Mouse (Mus musculus) mouse embryonic stem cell (cell line): ENCODE measurements around the gene Hes7.

Experiments used
- in situ Hi-C, 2 experiments: fragments of 300-500 bp; cut with MboI; formaldehyde crosslinking; loops; 1 replicate in 1 of 2; 3 replicates in 1 of 2; pipeline ENCODE4 v1.14.3; 2019 to 2020; ENCODE audit warnings: low sequenced_read_pairs in 2 of 2, low pct_unique_long_range_greater_than_20kb in 1 of 2, mixed read lengths in 1 of 2; ENCODE audit not compliant: unreplicated experiment in 1 of 2

Gene Hes7

DNA sequence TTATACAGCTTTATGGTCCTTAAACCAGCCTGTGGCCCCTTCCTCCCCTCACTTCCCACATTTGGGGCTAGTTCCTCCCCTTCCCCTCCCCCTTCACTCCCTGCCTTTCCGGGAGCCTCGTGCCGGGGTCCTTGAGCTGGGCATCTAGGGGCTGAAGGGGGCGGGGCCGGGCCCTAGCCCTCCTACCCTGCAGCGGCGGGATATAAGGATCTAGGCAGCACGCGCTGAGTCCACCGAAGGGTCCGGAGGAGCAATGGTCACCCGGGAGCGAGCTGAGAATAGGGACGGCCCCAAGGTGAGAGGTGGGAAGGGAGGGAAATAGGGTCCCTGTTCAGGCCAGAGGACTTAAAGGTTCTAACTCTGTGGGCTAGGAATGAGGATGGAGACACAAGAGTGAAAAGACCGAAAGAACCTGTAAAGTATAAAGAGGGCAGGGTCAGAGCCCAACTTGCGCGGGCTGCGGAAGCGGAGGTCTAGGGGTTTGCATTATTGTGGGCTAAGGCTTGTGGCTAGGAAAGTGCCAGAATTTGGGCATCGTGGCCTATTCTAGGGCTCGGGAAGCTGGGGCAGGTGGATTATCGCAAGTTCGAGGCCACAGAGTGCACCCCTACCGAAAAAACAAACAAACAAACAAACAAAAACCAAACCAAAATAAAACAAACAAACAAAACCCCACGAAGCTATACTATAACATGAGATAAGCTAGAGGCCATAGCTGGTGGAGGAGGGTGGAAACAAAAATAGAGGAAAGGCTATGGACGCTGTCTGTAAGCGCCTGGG lies at the start of gene Hes7:
Gene Hes7, plus strand, starts transcription at position 184 of the 780 bp plus-strand sequence.
- in situ Hi-C loops: no loop called here

DNA sequence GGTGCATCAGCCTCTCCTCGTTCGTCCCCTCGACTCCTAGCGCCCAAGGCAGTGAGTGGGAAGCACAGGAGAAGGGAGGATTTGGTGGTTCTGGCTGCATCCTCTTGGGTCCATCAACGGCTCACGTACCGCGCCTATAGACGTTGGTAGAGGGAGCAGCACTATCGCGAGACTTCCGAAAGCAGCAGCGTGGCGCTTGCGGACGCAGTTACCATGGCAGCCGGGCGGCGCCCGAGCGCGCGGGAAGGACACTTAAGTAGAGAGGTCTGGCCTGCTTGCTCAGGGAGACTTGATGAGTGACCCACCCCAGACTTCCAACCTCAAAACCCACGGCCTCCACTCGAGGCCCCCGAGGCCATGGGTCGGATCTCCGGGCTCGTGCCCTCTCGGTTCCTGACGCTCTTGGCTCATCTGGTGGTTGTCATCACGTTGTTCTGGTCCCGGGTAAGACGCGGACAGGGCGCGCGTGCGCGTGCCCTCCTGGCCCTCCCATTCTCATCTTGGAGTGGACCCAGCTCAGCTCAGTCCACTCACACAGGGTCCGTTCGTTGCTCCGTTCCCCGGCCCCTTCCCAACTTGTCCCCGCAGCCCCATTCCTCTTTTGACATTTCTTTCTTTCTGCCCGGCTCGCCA lies 49.5 kb upstream of the Hes7 start, which contains the start of gene Tmem107:
Gene Tmem107, plus strand, starts transcription at position 217 of the 633 bp plus-strand sequence.
- in situ Hi-C loops: no loop called here

GRCm38 (mm10) chr11:69071262-69071661 lies 48.9 kb upstream of the Hes7 start:
- in situ Hi-C loops: no loop called here

DNA sequence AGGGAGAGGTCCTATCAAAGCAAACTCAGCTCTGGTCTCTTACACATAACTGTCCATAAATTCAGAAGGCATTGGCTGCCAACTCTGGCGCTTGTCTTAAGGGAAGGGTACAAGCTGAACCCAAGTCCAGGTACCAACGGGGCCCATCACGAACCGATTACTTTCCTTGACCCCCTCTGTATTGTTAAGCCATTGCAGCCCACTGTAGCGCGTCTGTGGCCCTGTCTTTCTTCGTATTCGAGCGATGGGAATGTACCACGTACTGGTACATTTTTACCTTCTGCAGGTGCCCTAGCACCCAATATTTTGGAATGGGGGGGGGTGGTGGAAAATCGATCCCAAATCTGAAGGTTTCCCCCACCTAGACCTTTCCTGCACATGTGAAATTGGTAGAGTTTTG lies 48.0 kb upstream of the Hes7 start:
- in situ Hi-C loops: no loop called here

- in situ Hi-C loops: no loop called here
Measured at GRCm38 (mm10) chr11:69072666-69073064, 47.5 kb upstream of the Hes7 start.

DNA sequence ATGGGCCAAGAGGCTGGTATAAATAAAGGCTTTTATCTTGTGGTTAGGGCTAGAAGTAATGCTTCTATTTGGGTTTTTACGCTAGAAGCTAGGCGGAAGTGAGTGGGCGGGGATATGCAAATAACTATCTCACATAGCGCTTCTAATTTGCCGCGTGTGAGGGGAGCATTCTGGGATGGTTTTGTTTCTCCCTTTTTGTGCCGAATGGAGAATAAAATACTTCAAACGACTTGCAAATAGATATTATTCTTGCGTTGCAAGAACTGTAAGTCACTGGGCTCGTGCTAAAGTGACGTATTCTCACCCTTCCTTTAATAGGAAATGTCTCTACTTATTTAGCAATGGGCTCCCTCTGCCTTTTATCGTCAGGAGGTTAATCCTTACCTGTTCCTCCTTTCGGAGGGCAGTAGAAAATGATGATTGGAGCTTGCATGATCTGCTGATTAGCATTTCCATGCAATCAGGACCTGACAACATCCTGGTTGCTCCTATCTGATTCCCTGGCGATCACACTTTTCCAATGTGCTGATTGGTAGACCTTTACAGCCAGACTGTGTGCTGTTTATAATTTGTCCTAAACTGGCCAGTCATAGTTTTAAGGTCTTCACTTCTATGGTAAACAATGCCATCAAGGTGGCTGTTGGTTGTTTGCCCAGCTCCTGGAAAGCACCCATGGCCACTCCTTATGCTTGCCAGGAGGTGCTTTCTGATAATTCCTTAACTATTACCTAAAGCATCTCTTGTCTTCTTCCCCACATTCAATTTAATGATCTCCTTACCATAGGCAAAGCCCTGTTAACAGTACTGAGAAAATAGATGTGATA lies 46.9 kb upstream of the Hes7 start:
- in situ Hi-C loops: no loop called here

DNA sequence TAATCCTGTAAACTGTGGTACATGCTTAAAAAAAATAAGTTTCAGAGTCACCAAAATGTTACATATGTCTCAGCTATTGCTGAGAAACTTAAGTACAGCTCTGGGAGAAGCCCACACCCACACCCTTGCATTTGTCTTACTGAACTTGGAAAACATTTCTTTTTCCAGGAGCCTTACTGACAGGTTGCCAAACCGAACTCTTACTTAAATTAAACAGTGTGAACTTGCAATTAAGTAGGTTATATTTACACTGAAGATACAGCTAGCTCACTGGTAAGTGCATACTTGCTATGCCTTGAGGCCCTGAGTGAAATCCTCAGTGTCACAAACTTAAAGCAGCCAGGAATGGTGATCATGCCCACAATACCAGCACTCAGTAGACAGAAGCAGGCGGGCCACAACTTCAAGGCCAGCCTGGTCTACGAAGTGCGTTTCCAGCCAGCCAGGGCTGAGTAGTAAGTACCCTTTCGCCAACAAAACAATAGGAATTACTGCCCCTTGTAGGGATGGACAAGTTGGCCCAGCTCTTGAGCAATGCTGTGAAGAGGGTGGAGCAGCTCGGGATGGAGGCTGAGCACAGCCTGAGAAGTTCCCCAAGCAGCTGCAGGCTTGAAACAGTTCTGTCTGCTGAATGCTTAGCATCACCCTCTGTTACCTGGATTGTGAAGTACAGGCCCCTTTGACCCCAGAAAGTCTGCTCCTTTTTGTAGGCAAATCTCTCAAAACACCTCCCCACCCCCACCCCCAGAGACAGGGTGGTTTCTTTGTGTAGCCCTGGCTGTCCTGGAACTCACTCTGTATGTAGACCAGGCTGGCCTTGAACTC lies 46.0 kb upstream of the Hes7 start:
- in situ Hi-C loops: no loop called here

- in situ Hi-C loops: loop anchor here in 1 of 2 experiments (5.0 kb wide), 1 partner anchor 43 kb away; no protein-coding TSS in a partner anchor
Measured at GRCm38 (mm10) chr11:69074776-69075069, 45.5 kb upstream of the Hes7 start.

DNA sequence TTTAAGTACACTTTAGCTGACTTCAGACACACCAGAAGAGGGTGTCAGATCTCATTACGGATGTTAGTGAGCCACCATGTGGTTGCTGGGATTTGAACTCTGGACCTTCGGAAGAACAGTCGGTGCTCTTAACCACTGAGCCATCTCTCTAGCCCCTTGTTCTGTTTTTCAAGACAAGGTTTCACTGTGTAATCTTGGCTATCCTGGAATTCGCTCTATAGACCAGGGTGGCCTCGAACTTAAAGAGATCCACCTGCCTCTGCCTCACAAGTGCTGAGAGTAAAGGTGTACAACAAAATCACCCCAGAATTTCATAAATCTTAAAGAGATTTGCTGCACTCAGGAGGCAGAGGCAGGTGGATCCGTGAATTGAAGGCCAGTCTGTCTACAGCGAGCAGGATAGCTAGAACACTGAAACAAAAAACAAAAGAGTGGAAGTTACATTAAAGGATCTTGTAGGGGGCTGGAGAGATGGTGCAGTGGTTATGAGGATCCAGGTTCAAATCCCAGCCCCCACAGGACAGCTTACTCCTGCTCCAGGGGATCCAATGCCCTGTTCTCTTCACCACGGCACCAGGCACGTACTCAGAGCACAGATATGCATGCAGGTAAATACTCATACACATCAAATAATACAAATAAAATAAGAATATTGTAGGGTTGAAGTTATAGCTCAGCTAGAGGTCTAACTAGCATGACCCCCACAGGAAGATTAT lies 44.3 kb upstream of the Hes7 start:
- in situ Hi-C loops: loop anchor here in 1 of 2 experiments (5.0 kb wide), 1 partner anchor 41 kb away; no protein-coding TSS in a partner anchor

DNA sequence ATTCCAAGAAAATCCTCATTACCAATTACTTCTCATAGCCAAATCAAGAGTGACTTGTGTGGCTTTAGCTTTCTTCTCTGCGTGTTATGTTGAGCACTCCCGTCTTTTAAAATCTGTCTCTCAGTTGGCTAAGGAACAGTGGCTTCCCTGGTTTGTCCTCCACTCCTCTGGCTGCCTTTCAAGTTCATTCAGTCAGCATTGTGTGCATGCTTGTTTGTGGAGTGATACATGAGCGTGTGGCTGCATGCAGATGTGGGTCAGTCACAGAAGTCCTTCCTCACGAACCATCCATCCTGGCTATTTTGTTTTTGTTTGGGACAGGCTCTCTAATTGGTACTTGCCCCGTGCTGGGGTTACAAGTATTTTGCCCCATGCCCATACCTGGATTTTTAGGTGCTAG lies 43.6 kb upstream of the Hes7 start:
- in situ Hi-C loops: loop anchor here in 1 of 2 experiments (5.0 kb wide), 1 partner anchor 41 kb away; no protein-coding TSS in a partner anchor

DNA sequence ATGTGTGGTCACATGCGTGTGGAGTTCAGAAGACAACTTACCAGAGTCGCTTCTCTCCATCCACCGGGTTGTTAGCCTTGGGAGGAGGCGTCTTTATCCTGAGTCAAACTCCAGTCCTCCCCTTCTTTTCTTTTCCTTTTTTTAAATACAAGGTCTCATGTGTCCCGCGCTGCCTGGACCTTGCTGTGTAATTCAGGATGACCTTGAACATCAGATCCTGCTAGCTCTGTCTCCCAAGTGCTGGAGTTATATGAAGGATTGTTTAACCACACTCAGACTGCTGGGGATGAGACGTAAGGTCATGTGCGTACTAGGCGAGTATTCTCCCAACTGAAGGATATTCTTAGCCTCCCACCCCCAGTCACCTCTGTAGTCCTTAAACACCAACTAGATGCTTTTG lies 42.9 kb upstream of the Hes7 start:
- in situ Hi-C loops: loop anchor here in 1 of 2 experiments (5.0 kb wide), 1 partner anchor 40 kb away; no protein-coding TSS in a partner anchor

DNA sequence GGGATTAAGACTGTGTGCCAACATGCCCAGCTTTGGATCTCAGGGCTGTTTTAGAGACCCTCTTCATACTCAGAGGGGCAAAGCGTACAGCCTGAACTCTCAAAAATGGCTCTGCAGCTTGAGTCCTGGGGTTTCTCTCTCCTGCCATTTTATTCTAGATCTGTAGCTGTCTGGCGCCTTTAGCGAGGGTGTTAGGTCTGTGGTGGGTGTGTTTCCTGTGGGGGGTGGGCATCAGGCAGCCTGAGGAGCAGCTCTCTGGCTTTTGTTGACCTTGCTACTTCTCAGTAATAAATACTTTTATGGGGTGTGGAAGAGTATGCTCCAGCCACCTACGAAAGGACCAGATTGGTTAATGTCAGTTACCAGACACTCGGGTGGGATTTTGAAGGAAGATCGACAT lies 42.2 kb upstream of the Hes7 start:
- in situ Hi-C loops: loop anchor here in 1 of 2 experiments (5.0 kb wide), 1 partner anchor 39 kb away; no protein-coding TSS in a partner anchor

DNA sequence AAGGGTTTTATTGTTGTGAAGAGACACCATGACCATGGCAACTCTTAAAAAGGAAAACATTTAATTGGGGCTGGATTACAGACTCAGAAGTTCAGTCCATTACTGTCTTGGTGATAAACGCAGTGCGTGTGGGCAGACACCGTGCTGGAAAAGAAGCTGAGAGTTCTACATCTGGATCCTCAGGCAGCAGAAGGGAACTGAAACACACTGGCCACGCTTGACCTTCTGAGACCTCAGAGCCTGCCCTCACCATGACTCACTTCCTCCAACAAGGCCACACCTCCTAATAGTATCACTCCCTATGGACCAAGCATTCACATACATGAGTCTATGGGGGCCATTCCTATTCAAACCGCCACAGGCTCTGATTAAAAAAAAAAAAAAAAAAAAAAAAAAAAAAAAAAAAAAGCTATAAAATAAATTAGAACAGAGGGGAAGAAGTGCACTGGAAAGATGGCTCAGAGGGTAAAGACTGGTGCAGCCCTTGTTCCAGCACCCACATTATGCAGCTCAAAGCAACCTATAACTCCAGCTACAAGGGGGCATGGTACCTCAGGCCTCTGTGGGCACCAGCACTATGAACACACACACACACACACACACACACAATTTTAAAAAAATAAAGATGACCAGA lies 41.3 kb upstream of the Hes7 start:
- in situ Hi-C loops: loop anchor here in 1 of 2 experiments (5.0 kb wide), 1 partner anchor 38 kb away; no protein-coding TSS in a partner anchor

DNA sequence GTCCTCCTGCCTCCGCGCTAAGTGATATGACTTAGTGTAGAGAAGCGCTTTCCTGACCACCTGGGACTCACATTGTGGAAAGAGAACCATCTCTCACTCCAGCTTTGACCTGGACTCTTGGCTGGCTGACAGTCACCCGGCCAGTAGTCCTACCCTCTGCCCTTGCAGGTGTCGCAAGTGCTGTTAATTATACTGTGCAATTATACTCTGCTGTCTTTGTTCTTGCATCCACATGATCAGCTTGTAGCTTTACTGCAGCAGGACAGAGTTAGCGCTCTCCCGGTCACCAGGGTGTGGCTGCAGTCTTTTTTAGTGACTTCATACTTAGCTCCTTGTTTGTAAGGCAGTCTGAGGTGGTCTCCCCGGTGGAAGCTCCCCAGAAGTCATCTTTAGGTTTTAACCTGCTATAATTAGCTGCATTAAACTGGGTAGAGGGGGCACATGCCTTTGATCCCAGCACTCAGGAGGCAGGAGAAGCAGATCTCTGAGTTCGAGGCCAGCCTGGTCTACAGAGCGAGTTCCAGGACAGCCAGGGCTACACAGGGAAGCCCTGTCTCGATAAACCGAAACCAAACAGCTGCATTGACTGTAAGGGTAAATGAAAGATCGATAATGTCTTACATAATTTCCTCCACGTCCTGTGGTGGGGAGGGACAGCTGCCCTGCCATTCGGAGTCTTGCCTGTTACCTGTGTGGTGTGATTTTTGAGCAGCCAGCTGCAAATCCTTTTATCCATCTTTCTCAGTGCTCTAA lies 39.9 kb upstream of the Hes7 start:
- in situ Hi-C loops: no loop called here

DNA sequence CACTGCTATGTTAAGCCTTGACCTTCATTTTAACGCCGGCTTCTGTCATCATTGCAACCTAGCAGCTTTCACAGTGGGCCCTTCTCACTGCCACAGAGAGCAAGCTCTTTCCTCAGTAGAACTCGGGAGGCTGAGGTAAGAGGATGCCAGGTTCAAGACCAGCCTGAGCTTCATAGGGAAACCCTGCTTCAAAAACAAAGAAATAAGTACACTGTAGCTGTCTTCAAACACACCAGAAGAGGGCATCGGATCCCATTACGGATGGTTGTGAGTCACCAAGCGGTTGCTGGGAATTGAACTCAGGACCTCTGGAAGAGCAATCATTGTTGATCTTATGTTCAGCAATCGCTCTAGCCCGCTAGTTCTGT lies 39.4 kb upstream of the Hes7 start:
- in situ Hi-C loops: no loop called here

DNA sequence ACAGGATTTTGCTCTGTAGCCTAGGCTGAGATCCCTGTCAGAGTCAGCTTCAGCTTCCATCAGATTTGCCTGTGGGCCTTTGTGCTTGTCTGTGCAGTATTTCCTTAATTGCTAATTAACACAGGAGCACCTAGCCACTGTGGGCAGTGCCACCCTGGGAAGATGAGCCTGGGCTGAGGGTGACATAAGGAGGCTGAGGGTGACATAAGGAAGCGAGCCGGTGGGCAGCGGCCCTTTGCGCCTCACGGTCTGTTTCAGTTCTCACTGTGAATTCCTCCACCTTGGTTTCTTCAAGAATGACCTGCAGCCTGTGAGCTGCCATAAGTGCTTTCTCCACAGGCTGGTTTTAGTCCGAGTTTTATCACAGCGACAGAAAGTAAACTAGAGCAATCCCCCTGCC lies 38.6 kb upstream of the Hes7 start:
- in situ Hi-C loops: no loop called here

DNA sequence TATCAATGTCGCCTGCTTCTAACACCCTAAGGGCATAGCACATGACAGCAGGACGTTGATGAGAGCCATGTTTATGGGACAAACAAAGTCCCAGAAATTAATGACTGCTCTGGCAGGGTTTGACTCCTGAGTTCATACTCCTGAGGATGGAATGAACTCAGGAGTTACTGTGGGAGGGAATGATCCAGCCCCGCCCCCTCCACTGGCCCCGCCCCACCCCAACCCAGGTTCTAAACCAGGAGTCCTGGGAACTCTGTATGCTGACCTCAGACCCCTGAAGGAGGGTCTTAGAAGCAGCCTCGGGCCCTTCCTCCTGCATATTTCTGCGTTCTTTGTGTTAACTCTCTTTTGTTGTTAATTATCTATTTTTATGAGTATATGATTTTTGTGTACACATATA lies 34.6 kb upstream of the Hes7 start:
- in situ Hi-C loops: no loop called here
